Mouse (Mus musculus): ENCODE data around the gene Mical1. TPM values are rescaled to one million over a fixed set of nuclear protein-coding genes. Genes with fewer than 3 reads are reported as not detected.

Gene Mical1
- polyA plus RNA-seq, 1 experiment from 2014 or later: 27.9 TPM

DNA sequence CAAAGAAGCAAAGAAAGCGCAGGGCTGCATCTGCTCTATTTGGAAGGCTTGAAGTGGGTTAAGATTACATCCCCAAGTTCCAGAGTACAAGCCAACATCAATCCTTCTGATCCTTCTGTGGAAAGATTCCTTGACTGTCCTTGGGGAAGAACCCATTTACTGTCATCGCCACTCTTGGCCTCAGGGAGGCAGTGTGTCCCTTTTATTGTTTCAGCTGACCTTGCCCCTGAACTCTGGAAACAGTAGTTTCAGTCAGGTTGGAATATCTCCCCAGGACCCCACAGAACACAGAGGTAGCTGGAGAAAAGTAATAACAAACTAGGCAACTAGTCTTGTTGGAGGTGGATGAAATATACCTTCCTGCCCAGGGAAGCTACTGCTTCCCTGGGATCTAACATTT lies 33.0 kb downstream of the Mical1 start:
- DNase-seq (ENCODE audit: low spot score) (no peak), ATAC-seq (no peak)

DNA sequence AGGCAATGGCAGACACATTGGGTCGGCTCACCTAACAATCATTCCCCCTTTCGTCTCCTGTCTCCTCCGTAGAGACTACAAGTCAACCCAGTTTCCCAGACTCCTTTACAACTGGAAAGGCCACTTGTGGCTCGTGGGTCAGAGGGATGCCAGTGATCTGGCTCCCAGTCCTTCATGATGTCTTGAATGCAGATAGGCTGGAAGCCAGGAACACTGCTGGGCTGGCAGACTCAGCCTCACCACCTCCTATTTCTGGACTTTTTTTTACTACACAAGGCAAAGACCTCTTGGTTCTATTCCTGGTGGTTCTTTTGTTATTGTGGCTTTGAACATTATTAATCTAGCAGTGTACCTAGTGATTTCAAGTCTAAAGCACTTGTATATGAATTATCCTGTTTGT lies 38.2 kb downstream of the Mical1 start:
- no peak overlapping the region for H3K27ac ChIP-seq (ENCODE audit: low read length)
- no peak overlapping the region for H3K9ac ChIP-seq (replicated peaks; ENCODE audit: low read depth)
- no peaks in the 10 kb centered on the region for H3K9me3 ChIP-seq (ENCODE audit: low read length)
- 67% methylated on average over 4 of the region's 4 CpGs for WGBS
- DNase-seq (ENCODE audit: low spot score) (no peak), ATAC-seq (no peak)
- H3K4me2 ChIP-seq (replicated peaks; ENCODE audit: low read depth, low read length): no peak overlapping the region
- H3K36me3 ChIP-seq (ENCODE audit: insufficient read depth, low read length): no peaks in the 10 kb centered on the region
- no peaks in the 10 kb centered on the region for H3K4me1 ChIP-seq (ENCODE audit: insufficient read depth, low read depth, low read length)
- TF ChIP-seq EP300 (IDR thresholded peaks at IDR 0.05): no peak
- TF ChIP-seq CTCF (IDR thresholded peaks at IDR 0.05): no peak
- H3K27me3 ChIP-seq (replicated peaks; ENCODE audit: insufficient read depth, low read length): no peaks in the 10 kb centered on the region
- H3K4me3 ChIP-seq (ENCODE audit: low read depth, low read length): no peak overlapping the region

More for the DNA sequence above, 33.0 kb downstream of the Mical1 start:
- Histone ChIP-seq H3K4me3 (ENCODE audit: low read depth, low read length) (no peak overlapping the region), H3K36me3 (ENCODE audit: insufficient read depth, low read length) (no peaks in the 10 kb centered on the region), H3K4me1 (ENCODE audit: insufficient read depth, low read depth, low read length) (no peaks in the 10 kb centered on the region), H3K9me3 (ENCODE audit: low read length) (no peaks in the 10 kb centered on the region), H3K4me2 (replicated peaks; ENCODE audit: low read depth, low read length) (no peak overlapping the region), H3K9ac (replicated peaks; ENCODE audit: low read depth) (no peak overlapping the region), H3K27ac (ENCODE audit: low read length) (no peak overlapping the region), H3K27me3 (replicated peaks; ENCODE audit: insufficient read depth, low read length) (no peaks in the 10 kb centered on the region)
- 43% methylated on average over 2 of the region's 2 CpGs for WGBS
- TF ChIP-seq CTCF (IDR thresholded peaks at IDR 0.05) (peak; percentile 76), EP300 (IDR thresholded peaks at IDR 0.05) (no peak)

DNA sequence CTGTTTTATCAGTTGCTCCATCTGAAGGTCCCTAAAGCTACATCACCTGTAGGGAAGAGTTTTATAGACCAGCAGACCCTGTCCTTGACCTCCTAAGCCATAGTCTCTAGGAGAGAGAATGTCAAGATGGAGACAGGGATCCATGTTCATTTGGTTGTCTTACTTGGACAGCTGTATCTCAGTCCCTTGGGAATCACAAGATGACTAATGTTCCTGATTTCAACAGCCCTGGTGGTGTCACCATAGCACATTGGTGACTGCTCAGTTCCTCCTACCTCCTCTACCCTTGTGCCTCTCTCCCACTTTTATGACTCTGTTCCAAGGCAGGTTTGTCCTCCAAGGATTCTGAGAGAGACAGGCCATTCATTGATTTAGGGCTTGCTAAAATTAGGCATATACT lies 38.8 kb downstream of the Mical1 start:
- DNase-seq (ENCODE audit: low spot score): no peak
- ATAC-seq: no peak
- no peak overlapping the region for H3K4me2 ChIP-seq (replicated peaks; ENCODE audit: low read depth, low read length)
- H3K9ac ChIP-seq (replicated peaks; ENCODE audit: low read depth): no peak overlapping the region
- no peaks in the 10 kb centered on the region for H3K36me3 ChIP-seq (ENCODE audit: insufficient read depth, low read length)
- no peaks in the 10 kb centered on the region for H3K9me3 ChIP-seq (ENCODE audit: low read length)
- no peak overlapping the region for H3K27ac ChIP-seq (ENCODE audit: low read length)
- no peak overlapping the region for H3K4me3 ChIP-seq (ENCODE audit: low read depth, low read length)
- no peaks in the 10 kb centered on the region for H3K27me3 ChIP-seq (replicated peaks; ENCODE audit: insufficient read depth, low read length)
- TF ChIP-seq CTCF (IDR thresholded peaks at IDR 0.05) (no peak), EP300 (IDR thresholded peaks at IDR 0.05) (no peak)
- no peaks in the 10 kb centered on the region for H3K4me1 ChIP-seq (ENCODE audit: insufficient read depth, low read depth, low read length)

DNA sequence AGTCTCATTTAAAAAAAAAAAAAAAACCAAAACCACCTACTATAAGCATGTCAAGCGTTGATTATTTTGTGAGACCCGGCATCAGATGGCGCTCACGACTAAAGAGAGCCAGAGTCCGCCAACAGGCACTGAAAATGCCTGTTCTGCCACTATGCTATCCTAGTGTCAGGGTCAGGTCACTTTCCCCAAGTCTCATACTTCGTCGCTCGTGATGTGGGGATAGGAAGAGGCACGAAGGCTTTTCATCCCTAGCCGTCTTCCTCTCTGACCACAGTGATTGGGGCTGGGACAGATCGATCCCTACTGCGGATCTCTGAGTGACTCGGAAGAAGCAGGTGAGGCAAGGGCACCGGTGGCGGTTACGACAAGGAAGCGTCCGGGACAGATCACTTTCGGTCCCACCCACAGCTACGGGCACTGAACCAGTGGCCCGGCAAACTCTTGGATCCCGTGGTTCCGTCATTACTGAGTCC lies 42.4 kb downstream of the Mical1 start:
- H3K36me3 ChIP-seq (ENCODE audit: insufficient read depth, low read length): no peaks in the 10 kb centered on the region
- no peaks in the 10 kb centered on the region for H3K9me3 ChIP-seq (ENCODE audit: low read length)
- peak; percentile 78 for TF ChIP-seq CTCF (IDR thresholded peaks at IDR 0.05)
- no peak for TF ChIP-seq EP300 (IDR thresholded peaks at IDR 0.05)
- peak overlapping the region; percentile 99 for H3K27ac ChIP-seq (ENCODE audit: low read length)
- peaks cover 8% of the 10 kb centered on the region for H3K4me1 ChIP-seq (ENCODE audit: insufficient read depth, low read depth, low read length)
- H3K9ac ChIP-seq (replicated peaks; ENCODE audit: low read depth): peak overlapping the region; percentile 95
- H3K27me3 ChIP-seq (replicated peaks; ENCODE audit: insufficient read depth, low read length): no peaks in the 10 kb centered on the region
- WGBS: under 1% methylated on average over 23 of the region's 23 CpGs
- H3K4me2 ChIP-seq (replicated peaks; ENCODE audit: low read depth, low read length): peak overlapping the region; percentile 52
- ATAC-seq (peak; percentile 54), DNase-seq (ENCODE audit: low spot score) (peak; percentile 94)
- H3K4me3 ChIP-seq (ENCODE audit: low read depth, low read length): peak overlapping the region; percentile 98

DNA sequence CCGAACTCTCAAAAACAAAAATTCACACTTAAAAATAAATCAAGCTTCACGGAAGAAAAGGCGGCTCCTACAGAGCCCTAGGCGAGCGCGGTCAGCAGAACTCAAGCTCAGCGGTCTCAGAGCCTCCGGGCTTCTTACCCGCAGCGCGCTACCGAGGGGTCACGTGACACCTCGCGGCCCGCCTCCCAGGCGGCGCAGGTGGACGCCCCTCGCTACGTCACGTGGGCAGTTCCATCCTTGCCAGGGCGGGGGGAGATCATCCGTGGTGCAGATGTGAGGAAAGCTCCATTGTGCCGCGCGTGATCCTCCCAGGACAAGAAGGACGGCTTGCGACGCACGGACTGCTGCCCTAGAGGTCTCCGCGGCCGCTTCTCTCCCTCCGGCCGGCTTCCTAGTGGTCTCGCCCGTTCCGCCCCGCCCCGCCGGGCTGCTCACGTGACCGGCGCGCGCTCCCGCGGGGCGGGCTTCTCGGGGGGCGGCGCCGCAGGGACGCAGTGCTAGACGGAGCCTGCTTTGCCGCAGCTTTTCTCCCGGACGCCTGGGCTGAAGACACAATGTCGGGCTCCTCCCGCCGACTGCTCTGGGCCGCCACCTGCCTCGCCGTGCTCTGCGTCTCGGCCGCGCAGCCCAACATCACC lies 43.0 kb downstream of the Mical1 start, which contains the start of gene Cd164:
Gene Cd164, plus strand, starts transcription at position 434 of the 638 bp plus-strand sequence.
- WGBS: 1% methylated on average over 48 of the region's 69 CpGs
- peak within 1 kb of the TSS; percentile 95 for H3K9ac ChIP-seq (replicated peaks; ENCODE audit: low read depth)
- DNase-seq (ENCODE audit: low spot score) (peak; percentile 96), ATAC-seq (peak; percentile 93)
- H3K4me3 ChIP-seq (ENCODE audit: low read depth, low read length): peak within 1 kb of the TSS; percentile 98
- TF ChIP-seq EP300 (IDR thresholded peaks at IDR 0.05): 0 out of 2 replicates have a peak, but pooled peaks have one; percentile 19
- no peak for TF ChIP-seq CTCF (IDR thresholded peaks at IDR 0.05)
- peak within 1 kb of the TSS; percentile 99 for H3K27ac ChIP-seq (ENCODE audit: low read length)
- H3K4me1 ChIP-seq (ENCODE audit: insufficient read depth, low read depth, low read length): peaks cover 10% of the 10 kb centered on the region
- H3K36me3 ChIP-seq (ENCODE audit: insufficient read depth, low read length): no peaks in the 10 kb centered on the region
- peak within 1 kb of the TSS; percentile 52 for H3K4me2 ChIP-seq (replicated peaks; ENCODE audit: low read depth, low read length)
- H3K27me3 ChIP-seq (replicated peaks; ENCODE audit: insufficient read depth, low read length): no peaks in the 10 kb centered on the region
- no peaks in the 10 kb centered on the region for H3K9me3 ChIP-seq (ENCODE audit: low read length)

DNA sequence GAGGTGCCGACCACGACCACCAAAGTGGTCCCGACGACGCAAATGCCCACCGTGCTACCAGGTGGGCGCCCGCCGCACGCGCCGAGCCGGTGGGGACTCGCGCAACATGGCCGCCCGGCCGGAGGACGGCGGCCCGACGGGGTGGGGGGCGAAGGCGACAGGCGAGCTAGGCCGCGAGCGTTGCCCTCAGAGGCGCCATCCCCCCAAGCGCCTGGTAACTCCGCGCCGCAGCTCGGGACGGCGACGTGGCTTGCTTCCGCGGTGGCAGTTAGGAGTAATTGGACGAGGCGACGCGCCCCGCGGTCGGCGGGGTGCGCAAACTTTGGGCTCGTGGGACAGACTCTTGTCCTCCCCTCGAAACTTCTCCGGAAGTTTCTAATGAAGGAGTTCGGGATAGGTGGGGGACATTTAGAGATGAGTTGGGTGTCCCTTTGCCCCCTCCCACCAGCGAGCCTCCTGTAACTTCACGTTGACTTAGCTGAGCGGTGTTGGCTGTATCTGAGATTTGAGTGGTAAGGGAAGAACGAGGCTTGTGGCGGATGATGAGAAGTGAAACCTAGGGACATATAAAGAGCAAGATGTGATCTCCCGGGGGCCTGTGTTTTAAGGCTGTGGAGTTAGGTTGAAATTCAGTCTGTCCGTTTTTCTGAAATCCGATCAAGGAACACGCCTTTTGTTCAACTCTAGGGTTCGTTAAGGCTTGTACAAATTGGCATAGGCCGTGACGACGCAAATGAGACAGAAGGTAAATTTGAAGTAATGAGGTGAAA lies 43.7 kb downstream of the Mical1 start:
- no peaks in the 10 kb centered on the region for H3K27me3 ChIP-seq (replicated peaks; ENCODE audit: insufficient read depth, low read length)
- H3K4me2 ChIP-seq (replicated peaks; ENCODE audit: low read depth, low read length): peak overlapping the region; percentile 52
- no peak for TF ChIP-seq CTCF (IDR thresholded peaks at IDR 0.05)
- H3K9me3 ChIP-seq (ENCODE audit: low read length): no peaks in the 10 kb centered on the region
- ATAC-seq: peak; percentile 44
- H3K4me1 ChIP-seq (ENCODE audit: insufficient read depth, low read depth, low read length): peaks cover 10% of the 10 kb centered on the region
- DNase-seq (ENCODE audit: low spot score): peak; percentile 62
- H3K36me3 ChIP-seq (ENCODE audit: insufficient read depth, low read length): no peaks in the 10 kb centered on the region
- peak overlapping the region; percentile 99 for H3K27ac ChIP-seq (ENCODE audit: low read length)
- H3K9ac ChIP-seq (replicated peaks; ENCODE audit: low read depth): peak overlapping the region; percentile 95
- peak overlapping the region; percentile 98 for H3K4me3 ChIP-seq (ENCODE audit: low read depth, low read length)
- WGBS: under 1% methylated on average over 61 of the region's 65 CpGs
